Mouse (Mus musculus): Measurements from ENCODE around the gene Mical2. TPM values are rescaled to one million over a fixed set of nuclear protein-coding genes. Genes with fewer than 3 reads are reported as not detected.
A peak's percentile ranks its signal among the peaks of the same experiment; 100 is the strongest.

The Mical2 gene
- polyA plus RNA-seq, 1 experiment from 2014 or later = 3.9 TPM

- WGBS = 86% methylated on average over 11 of the region's 11 CpGs
- Histone ChIP-seq H3K4me3 (replicated peaks) (no peak overlapping the region), H3K27me3 (replicated peaks) (no peaks in the 10 kb centered on the region), H3K4me1 (peaks cover 11% of the 10 kb centered on the region), H3K4me2 (no peak overlapping the region), H3K9me3 (replicated peaks) (no peaks in the 10 kb centered on the region), H3K36me3 (no peaks in the 10 kb centered on the region), H3K27ac (replicated peaks) (no peak overlapping the region), H3K9ac (replicated peaks) (no peak overlapping the region)
- ATAC-seq (ENCODE audit: low FRiP score) = no peak
These were observed 83.8 kb downstream of the Mical2 start for GRCm38 (mm10) chr7:112309289-112310016.

- Histone ChIP-seq H3K4me2 (no peak overlapping the region), H3K9ac (replicated peaks) (no peak overlapping the region), H3K4me1 (peaks cover 8% of the 10 kb centered on the region), H3K27ac (replicated peaks) (no peak overlapping the region), H3K9me3 (replicated peaks) (no peaks in the 10 kb centered on the region), H3K27me3 (replicated peaks) (no peaks in the 10 kb centered on the region), H3K36me3 (no peaks in the 10 kb centered on the region), H3K4me3 (replicated peaks) (no peak overlapping the region)
- 91% methylated on average over 4 of the region's 4 CpGs for WGBS
- ATAC-seq (ENCODE audit: low FRiP score) = no peak
These were observed 84.3 kb downstream of the Mical2 start for GRCm38 (mm10) chr7:112310017-112310360.

- H3K4me2 ChIP-seq = no peak overlapping the region
- peak overlapping the region; percentile 49; the same call in 1 of the 2 replicates for H3K27ac ChIP-seq (replicated peaks)
- 68% methylated on average over 5 of the region's 5 CpGs for WGBS
- H3K4me1 ChIP-seq = peaks cover 26% of the 10 kb centered on the region
- ATAC-seq (ENCODE audit: low FRiP score) = no peak; the same call in 1 of the 2 replicates
- no peak overlapping the region for H3K4me3 ChIP-seq (replicated peaks)
- H3K9ac ChIP-seq (replicated peaks) = no peak overlapping the region
- no peaks in the 10 kb centered on the region for H3K36me3 ChIP-seq
- H3K27me3 ChIP-seq (replicated peaks) = no peaks in the 10 kb centered on the region
- no peaks in the 10 kb centered on the region for H3K9me3 ChIP-seq (replicated peaks)
These were observed 87.6 kb downstream of the Mical2 start for GRCm38 (mm10) chr7:112313211-112313610.

GRCm38 (mm10) chr7:112313670-112314069, 88.0 kb downstream of the Mical2 start:
- no peaks in the 10 kb centered on the region for H3K36me3 ChIP-seq
- H3K27me3 ChIP-seq (replicated peaks) = no peaks in the 10 kb centered on the region
- peaks cover 26% of the 10 kb centered on the region for H3K4me1 ChIP-seq
- no peaks in the 10 kb centered on the region for H3K9me3 ChIP-seq (replicated peaks)
- no peak overlapping the region for H3K4me2 ChIP-seq
- no peak overlapping the region for H3K4me3 ChIP-seq (replicated peaks)
- peak overlapping the region; percentile 54; the same call in 1 of the 2 replicates for H3K27ac ChIP-seq (replicated peaks)
- WGBS = 15% methylated on average over 5 of the region's 5 CpGs
- no peak overlapping the region for H3K9ac ChIP-seq (replicated peaks)
- peak; percentile 75 for ATAC-seq (ENCODE audit: low FRiP score)

GRCm38 (mm10) chr7:112316239-112316638, 90.6 kb downstream of the Mical2 start:
- no peak for ATAC-seq (ENCODE audit: low FRiP score)
- H3K9me3 ChIP-seq (replicated peaks) = no peaks in the 10 kb centered on the region
- no peak overlapping the region for H3K9ac ChIP-seq (replicated peaks)
- H3K4me1 ChIP-seq = peaks cover 30% of the 10 kb centered on the region
- WGBS = 65% methylated on average over 1 of the region's 1 CpGs
- no peaks in the 10 kb centered on the region for H3K36me3 ChIP-seq
- no peak overlapping the region for H3K4me3 ChIP-seq (replicated peaks)
- H3K27me3 ChIP-seq (replicated peaks) = no peaks in the 10 kb centered on the region
- no peak overlapping the region for H3K4me2 ChIP-seq
- no peak overlapping the region for H3K27ac ChIP-seq (replicated peaks)

GRCm38 (mm10) chr7:112317491-112317890, 91.8 kb downstream of the Mical2 start:
- Histone ChIP-seq H3K9me3 (replicated peaks) (no peaks in the 10 kb centered on the region), H3K4me3 (replicated peaks) (no peak overlapping the region), H3K27ac (replicated peaks) (no peak overlapping the region; the same call in 1 of the 2 replicates), H3K9ac (replicated peaks) (no peak overlapping the region), H3K27me3 (replicated peaks) (no peaks in the 10 kb centered on the region), H3K4me1 (peaks cover 30% of the 10 kb centered on the region), H3K4me2 (no peak overlapping the region), H3K36me3 (no peaks in the 10 kb centered on the region)
- no peak for ATAC-seq (ENCODE audit: low FRiP score)
- whole genome bisulfite sequencing = 38% methylated on average over 5 of the region's 5 CpGs

GRCm38 (mm10) chr7:112318306-112318705, 92.7 kb downstream of the Mical2 start:
- H3K4me3 ChIP-seq (replicated peaks) = no peak overlapping the region
- no peaks in the 10 kb centered on the region for H3K27me3 ChIP-seq (replicated peaks)
- H3K4me1 ChIP-seq = peaks cover 30% of the 10 kb centered on the region
- 84% methylated on average over 11 of the region's 11 CpGs for WGBS
- H3K27ac ChIP-seq (replicated peaks) = no peak overlapping the region
- no peaks in the 10 kb centered on the region for H3K36me3 ChIP-seq
- H3K9ac ChIP-seq (replicated peaks) = no peak overlapping the region
- H3K4me2 ChIP-seq = no peak overlapping the region
- no peaks in the 10 kb centered on the region for H3K9me3 ChIP-seq (replicated peaks)
- no peak for ATAC-seq (ENCODE audit: low FRiP score)

- no peak overlapping the region for H3K9ac ChIP-seq (replicated peaks)
- H3K36me3 ChIP-seq = no peaks in the 10 kb centered on the region
- ATAC-seq (ENCODE audit: low FRiP score) = no peak
- peaks cover 22% of the 10 kb centered on the region; the same call in 1 of the 2 replicates for H3K4me1 ChIP-seq
- H3K9me3 ChIP-seq (replicated peaks) = no peaks in the 10 kb centered on the region
- no peak overlapping the region for H3K4me3 ChIP-seq (replicated peaks)
- no peaks in the 10 kb centered on the region for H3K27me3 ChIP-seq (replicated peaks)
- H3K27ac ChIP-seq (replicated peaks) = no peak overlapping the region
- WGBS = 50% methylated on average over 4 of the region's 4 CpGs
- H3K4me2 ChIP-seq = no peak overlapping the region
These were observed 93.8 kb downstream of the Mical2 start for GRCm38 (mm10) chr7:112319419-112319818.

GRCm38 (mm10) chr7:112320052-112320730, 94.5 kb downstream of the Mical2 start:
- ATAC-seq (ENCODE audit: low FRiP score) = no peak
- H3K4me1 ChIP-seq = peaks cover 22% of the 10 kb centered on the region; the same call in 1 of the 2 replicates
- no peak overlapping the region for H3K4me3 ChIP-seq (replicated peaks)
- WGBS = 98% methylated on average over 3 of the region's 3 CpGs
- H3K36me3 ChIP-seq = no peaks in the 10 kb centered on the region
- H3K9me3 ChIP-seq (replicated peaks) = no peaks in the 10 kb centered on the region
- H3K4me2 ChIP-seq = no peak overlapping the region
- no peak overlapping the region for H3K27ac ChIP-seq (replicated peaks)
- no peaks in the 10 kb centered on the region for H3K27me3 ChIP-seq (replicated peaks)
- no peak overlapping the region for H3K9ac ChIP-seq (replicated peaks)

- ATAC-seq (ENCODE audit: low FRiP score) = no peak
- WGBS = 84% methylated on average over 9 of the region's 9 CpGs
- H3K27me3 ChIP-seq (replicated peaks) = no peaks in the 10 kb centered on the region
These were observed 96.4 kb downstream of the Mical2 start for GRCm38 (mm10) chr7:112321798-112322794.

GRCm38 (mm10) chr7:112324577-112324976, 98.9 kb downstream of the Mical2 start:
- H3K9ac ChIP-seq (replicated peaks) = no peak overlapping the region
- H3K27me3 ChIP-seq (replicated peaks) = no peaks in the 10 kb centered on the region
- no peak overlapping the region for H3K4me2 ChIP-seq
- H3K27ac ChIP-seq (replicated peaks) = no peak overlapping the region
- ATAC-seq (ENCODE audit: low FRiP score) = no peak
- H3K36me3 ChIP-seq = no peaks in the 10 kb centered on the region
- H3K4me1 ChIP-seq = 0 out of 2 replicates have a peak, but pooled peaks cover 1% of the 10 kb centered on the region
- no peak overlapping the region for H3K4me3 ChIP-seq (replicated peaks)
- H3K9me3 ChIP-seq (replicated peaks) = no peaks in the 10 kb centered on the region
- 94% methylated on average over 5 of the region's 5 CpGs for WGBS

More at GRCm38 (mm10) chr7:112321798-112322794, 96.4 kb downstream of the Mical2 start:
- peaks cover 12% of the 10 kb centered on the region; the same call in 1 of the 2 replicates for H3K4me1 ChIP-seq
- no peak overlapping the region for H3K4me3 ChIP-seq (replicated peaks)
- H3K36me3 ChIP-seq = no peaks in the 10 kb centered on the region
- no peak overlapping the region for H3K4me2 ChIP-seq
- no peak overlapping the region for H3K27ac ChIP-seq (replicated peaks)
- H3K9me3 ChIP-seq (replicated peaks) = no peaks in the 10 kb centered on the region
- no peak overlapping the region for H3K9ac ChIP-seq (replicated peaks)

Data from neural tube, embryonic 15.5 days (tissue).